8 mouse cellular contexts compared by ENCODE assay signal in the genomic region with DNA sequence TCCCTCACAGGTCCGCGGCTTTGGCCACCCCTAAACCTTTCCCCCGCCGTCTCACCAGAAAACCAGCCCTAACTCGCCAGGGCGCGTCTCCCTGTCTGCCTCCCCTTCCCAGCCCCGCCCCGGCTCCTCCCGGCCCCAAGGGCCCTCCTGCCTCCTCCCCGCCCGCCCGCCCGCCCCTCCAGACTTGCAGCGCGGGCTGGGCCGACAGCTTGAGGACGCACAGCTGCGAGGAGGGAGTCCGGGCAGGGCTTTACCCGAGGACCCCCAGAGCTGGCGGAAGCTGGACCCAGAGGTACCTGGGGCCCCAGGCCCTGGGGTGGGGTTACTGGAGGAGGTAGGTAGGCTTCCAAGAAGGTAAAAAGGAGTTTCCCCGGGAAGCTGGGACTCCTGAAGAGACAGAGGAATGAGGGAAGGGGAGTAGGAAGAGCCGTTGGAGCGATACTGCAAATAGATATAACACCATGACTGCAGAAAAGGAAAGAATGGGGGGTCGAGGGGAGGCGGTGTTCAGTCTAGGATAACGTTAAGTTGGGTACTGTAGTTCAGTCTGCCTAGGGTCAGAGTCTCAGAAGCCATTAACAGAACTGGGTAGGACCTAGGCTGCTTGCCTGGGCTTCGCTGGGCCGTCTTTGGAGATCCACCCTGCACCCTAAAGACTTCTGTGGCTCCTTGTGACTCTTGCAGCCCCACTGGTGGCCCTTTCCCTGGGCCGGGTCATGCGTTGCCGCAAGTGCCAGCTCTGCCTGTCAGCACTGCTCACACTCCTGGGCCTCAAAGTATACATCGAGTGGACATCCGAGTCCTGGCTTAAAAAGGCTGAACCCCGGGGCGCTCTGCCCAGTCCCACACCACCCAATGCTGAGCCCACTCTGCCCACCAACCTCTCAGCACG. TPM values are rescaled to one million over a fixed set of nuclear protein-coding genes. Genes with fewer than 3 reads are reported as not detected.
DNase-seq lines count a peak whose midpoint lies in the region; ATAC-seq and TF ChIP-seq lines count a peak whose summit lies in the region.

No protein-coding gene starts in this region.

- TF ChIP-seq CTCF in layer of hippocampus, adult 2 months (conservative IDR thresholded peaks at IDR 0.05) = no peak

- H3K36me3 ChIP-seq in forebrain, embryonic 11.5 days (ENCODE audit: control insufficient read depth, insufficient read depth, low read length) = no peaks in the 10 kb centered on the region
- H3K36me3 ChIP-seq in limb, embryonic 12.5 days = peaks cover 68% of the 10 kb centered on the region
- no peaks in the 10 kb centered on the region for H3K36me3 ChIP-seq in midbrain, embryonic 11.5 days (ENCODE audit: control insufficient read depth, insufficient read depth, low read length)

- no peaks in the 10 kb centered on the region for H3K9me3 ChIP-seq in forebrain, embryonic 11.5 days (ENCODE audit: control insufficient read depth, low read length)
- H3K9me3 ChIP-seq in limb, embryonic 12.5 days = no peaks in the 10 kb centered on the region
- no peaks in the 10 kb centered on the region for H3K9me3 ChIP-seq in midbrain, embryonic 11.5 days (ENCODE audit: control insufficient read depth, low read length)

- WGBS in forebrain, embryonic 11.5 days = 19% methylated on average over 38 of the region's 38 CpGs
- 18% methylated on average over 37 of the region's 38 CpGs for WGBS in limb, embryonic 12.5 days
- 19% methylated on average over 38 of the region's 38 CpGs for WGBS in midbrain, embryonic 11.5 days

- H3K27ac ChIP-seq in layer of hippocampus, adult 2 months = peak overlapping the region; percentile 84
- H3K27ac ChIP-seq in forebrain, embryonic 11.5 days (ENCODE audit: low read depth, low read length) = no peak overlapping the region
- no peak overlapping the region for H3K27ac ChIP-seq in limb, embryonic 12.5 days
- no peak overlapping the region for H3K27ac ChIP-seq in midbrain, embryonic 11.5 days (ENCODE audit: low read depth, low read length)

- peak overlapping the region; percentile 35; the same call in 1 of the 2 replicates for H3K4me3 ChIP-seq in layer of hippocampus, adult 2 months
- H3K4me3 ChIP-seq in forebrain, embryonic 11.5 days (ENCODE audit: low read depth, low read length) = peak overlapping the region; percentile 24
- peak overlapping the region; percentile 40 for H3K4me3 ChIP-seq in limb, embryonic 12.5 days (replicated peaks)
- peak overlapping the region; percentile 18 for H3K4me3 ChIP-seq in midbrain, embryonic 11.5 days (ENCODE audit: low read depth, low read length)

- peaks cover 7% of the 10 kb centered on the region; the same call in 1 of the 2 replicates for H3K4me1 ChIP-seq in forebrain, embryonic 11.5 days (replicated peaks; ENCODE audit: control insufficient read depth, insufficient read depth, low read length)
- peaks cover 19% of the 10 kb centered on the region for H3K4me1 ChIP-seq in limb, embryonic 12.5 days (replicated peaks)
- peaks cover 8% of the 10 kb centered on the region for H3K4me1 ChIP-seq in midbrain, embryonic 11.5 days (ENCODE audit: control insufficient read depth, insufficient read depth, low read length)

- ATAC-seq in forebrain, embryonic 11.5 days (replicated peaks; ENCODE audit: low FRiP score) = peak; percentile 57
- ATAC-seq in limb, embryonic 12.5 days (ENCODE audit: insufficient number of reproducible peaks, insufficient read depth, low FRiP score, low TSS enrichment, low read depth) = peak; percentile 43; the same call in 1 of the 2 replicates
- peak; percentile 52 for ATAC-seq in midbrain, embryonic 11.5 days (ENCODE audit: low FRiP score)

- DNase-seq in layer of hippocampus, adult 2 months (ENCODE audit: low spot score in 2 of 2) = no peak
- no peak for DNase-seq in layer of hippocampus, postnatal 10 days (ENCODE audit: low spot score in 2 of 2)
- peak; percentile 73 for DNase-seq in forebrain, embryonic 11.5 days (ENCODE audit: low spot score)
- peak; percentile 74 to 80 for DNase-seq in heart, postnatal 36 days
- DNase-seq in midbrain, embryonic 11.5 days (ENCODE audit: low spot score, missing footprints) = peak; percentile 90
- DNase-seq in testis, postnatal 10 days (ENCODE audit: low spot score) = peak; percentile 90
- no peak for DNase-seq in layer of hippocampus, postnatal 36 days

- H3K27me3 ChIP-seq in forebrain, embryonic 11.5 days (ENCODE audit: control insufficient read depth, insufficient read depth, low read length) = 0 out of 2 replicates have a peak, but pooled peaks cover 3% of the 10 kb centered on the region
- peaks cover 26% of the 10 kb centered on the region for H3K27me3 ChIP-seq in limb, embryonic 12.5 days
- H3K27me3 ChIP-seq in midbrain, embryonic 11.5 days (ENCODE audit: control insufficient read depth, insufficient read depth, low read length) = peaks cover 3% of the 10 kb centered on the region; the same call in 1 of the 2 replicates

- intact Hi-C loops in heart, postnatal 36 days (cut with DNase I) = loop anchor here (2.0 kb wide), 1 partner anchor 21 kb away; no protein-coding TSS in a partner anchor

- peak overlapping the region; percentile 57 for H3K4me2 ChIP-seq in forebrain, embryonic 11.5 days (ENCODE audit: low read depth, low read length, severe bottlenecking)
- H3K4me2 ChIP-seq in limb, embryonic 12.5 days = peak overlapping the region; percentile 63
- H3K4me2 ChIP-seq in midbrain, embryonic 11.5 days = peak overlapping the region; percentile 43

- H3K9ac ChIP-seq in forebrain, embryonic 11.5 days (ENCODE audit: low read length) = peak overlapping the region; percentile 30
- peak overlapping the region; percentile 56 for H3K9ac ChIP-seq in limb, embryonic 12.5 days (replicated peaks)
- peak overlapping the region; percentile 42; the same call in 1 of the 2 replicates for H3K9ac ChIP-seq in midbrain, embryonic 11.5 days (ENCODE audit: low read length)

RNA-seq across cellular contexts. Expression of a gene that starts 1.2 kb away (rescaled TPM):
- 1 to 10 TPM; 1.5 to 1.9 TPM for total RNA-seq in layer of hippocampus, adult 2 months (2021)
- 1 to 10 TPM; 2.8 to 3.1 TPM for total RNA-seq in layer of hippocampus, postnatal 10 days (2021)
- 0.29 and 0.99 TPM in 2 replicates for polyA plus RNA-seq in forebrain, embryonic 11.5 days (2014; fragmentation: Nextera tagmentation; extraction: Ambion mirVana)
- total RNA-seq in heart, postnatal 36 days (2021) = 1 to 10 TPM; 2.6 to 4.6 TPM
- polyA plus RNA-seq in limb, embryonic 12.5 days (2016; fragmentation: Nextera tagmentation; extraction: Ambion mirVana) = 2.7 and 2.8 TPM in 2 replicates
- 0.36 and 0.65 TPM in 2 replicates for polyA plus RNA-seq in midbrain, embryonic 11.5 days (2014; fragmentation: Nextera tagmentation; extraction: Ambion mirVana)
- 1 to 10 TPM; 1.6 to 1.8 TPM for total RNA-seq in layer of hippocampus, postnatal 36 days (2021)

RNA-seq across cellular contexts. Expression of a gene that starts 8.5 kb away (rescaled TPM):
- total RNA-seq in layer of hippocampus, adult 2 months (2021) = 10 to 100 TPM; 47.0 to 50.3 TPM
- total RNA-seq in layer of hippocampus, postnatal 10 days (2021) = 10 to 100 TPM; 27.3 to 29.8 TPM
- polyA plus RNA-seq in forebrain, embryonic 11.5 days (2014; fragmentation: Nextera tagmentation; extraction: Ambion mirVana) = 22.2 and 23.4 TPM in 2 replicates
- total RNA-seq in heart, postnatal 36 days (2021) = 10 to 100 TPM; 55.2 to 59.1 TPM
- 34.8 and 37.8 TPM in 2 replicates for polyA plus RNA-seq in limb, embryonic 12.5 days (2016; fragmentation: Nextera tagmentation; extraction: Ambion mirVana)
- 22.0 and 24.6 TPM in 2 replicates for polyA plus RNA-seq in midbrain, embryonic 11.5 days (2014; fragmentation: Nextera tagmentation; extraction: Ambion mirVana)
- total RNA-seq in layer of hippocampus, postnatal 36 days (2021) = 10 to 100 TPM; 50.1 to 51.4 TPM

RNA-seq across cellular contexts. Expression of a gene that starts 12.0 kb away (rescaled TPM):
- total RNA-seq in layer of hippocampus, adult 2 months (2021) = not detected
- total RNA-seq in layer of hippocampus, postnatal 10 days (2021) = not detected
- not detected in 2 replicates for polyA plus RNA-seq in forebrain, embryonic 11.5 days (2014; fragmentation: Nextera tagmentation; extraction: Ambion mirVana)
- total RNA-seq in heart, postnatal 36 days (2021) = under 1 TPM; 0.30 to 0.56 TPM
- not detected in 2 replicates for polyA plus RNA-seq in limb, embryonic 12.5 days (2016; fragmentation: Nextera tagmentation; extraction: Ambion mirVana)
- not detected in 2 replicates for polyA plus RNA-seq in midbrain, embryonic 11.5 days (2014; fragmentation: Nextera tagmentation; extraction: Ambion mirVana)
- total RNA-seq in layer of hippocampus, postnatal 36 days (2021) = under 1 TPM in 1 of 2 experiments, not detected in 1; 0.40 TPM

RNA-seq across cellular contexts. Expression of a gene that starts 31.1 kb away (rescaled TPM):
- total RNA-seq in layer of hippocampus, adult 2 months (2021) = 10 to 100 TPM; 37.1 to 41.4 TPM
- 10 to 100 TPM; 33.2 to 36.1 TPM for total RNA-seq in layer of hippocampus, postnatal 10 days (2021)
- 30.5 and 38.0 TPM in 2 replicates for polyA plus RNA-seq in forebrain, embryonic 11.5 days (2014; fragmentation: Nextera tagmentation; extraction: Ambion mirVana)
- 100 to 1,000 TPM; 237 to 254 TPM for total RNA-seq in heart, postnatal 36 days (2021)
- 57.5 and 61.3 TPM in 2 replicates for polyA plus RNA-seq in limb, embryonic 12.5 days (2016; fragmentation: Nextera tagmentation; extraction: Ambion mirVana)
- polyA plus RNA-seq in midbrain, embryonic 11.5 days (2014; fragmentation: Nextera tagmentation; extraction: Ambion mirVana) = 30.0 and 35.4 TPM in 2 replicates
- total RNA-seq in layer of hippocampus, postnatal 36 days (2021) = 10 to 100 TPM; 36.7 to 38.3 TPM

RNA-seq across cellular contexts. Expression of a gene that starts 31.3 kb away (rescaled TPM):
- 10 to 100 TPM; 26.9 to 28.1 TPM for total RNA-seq in layer of hippocampus, adult 2 months (2021)
- total RNA-seq in layer of hippocampus, postnatal 10 days (2021) = 10 to 100 TPM; 22.6 to 29.4 TPM
- 52.2 and 56.4 TPM in 2 replicates for polyA plus RNA-seq in forebrain, embryonic 11.5 days (2014; fragmentation: Nextera tagmentation; extraction: Ambion mirVana)
- 10 to 100 TPM; 16.0 to 18.9 TPM for total RNA-seq in heart, postnatal 36 days (2021)
- polyA plus RNA-seq in limb, embryonic 12.5 days (2016; fragmentation: Nextera tagmentation; extraction: Ambion mirVana) = 74.1 and 74.2 TPM in 2 replicates
- polyA plus RNA-seq in midbrain, embryonic 11.5 days (2014; fragmentation: Nextera tagmentation; extraction: Ambion mirVana) = 40.2 and 46.4 TPM in 2 replicates
- total RNA-seq in layer of hippocampus, postnatal 36 days (2021) = 10 to 100 TPM; 28.6 to 28.7 TPM

Comparison
In these comparisons a context has a peak if more than half of its experiments do, and no peak if none do; other contexts are left out.
1. DNase-seq: peak in forebrain, embryonic 11.5 days (single experiment), heart, postnatal 36 days (2 of 2), midbrain, embryonic 11.5 days (single experiment) and testis, postnatal 10 days (single experiment); none in layer of hippocampus, adult 2 months (0 of 2), layer of hippocampus, postnatal 10 days (0 of 2) and layer of hippocampus, postnatal 36 days (0 of 2).
2. Peak in every context shown above with its lines, with median percentiles within 50 percentile points of each other: H3K4me3 ChIP-seq, ATAC-seq, H3K4me2 ChIP-seq and H3K9ac ChIP-seq.